Mouse (Mus musculus): ENCODE measurements around the gene Atp8b2. TPM values are rescaled to one million over a fixed set of nuclear protein-coding genes. Genes with fewer than 3 reads are reported as not detected.

Gene Atp8b2
- total and polyA plus RNA-seq, 3 experiments: 33.2 to 44.4 (median 35.8) TPM

DNA sequence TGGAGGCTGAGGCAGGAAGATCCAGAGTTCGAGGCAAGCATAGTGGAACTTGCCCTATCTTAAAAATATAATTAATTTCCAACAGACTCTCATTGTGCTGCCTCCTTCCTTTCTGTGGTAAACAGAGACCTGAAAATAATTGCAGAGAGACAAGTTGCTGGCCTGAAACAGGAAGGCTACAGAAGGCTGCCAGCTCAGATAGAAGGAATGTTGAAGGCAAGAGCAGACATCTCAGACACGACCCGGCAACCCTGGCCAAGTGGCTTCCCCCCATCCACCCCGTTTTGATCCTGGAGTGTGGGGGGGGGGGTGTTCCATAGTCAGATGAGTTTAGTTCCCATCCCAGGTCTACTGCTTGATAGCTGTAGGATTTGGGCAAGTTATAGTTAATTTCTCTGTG lies 48.6 kb downstream of the Atp8b2 start:
- H3K4me3 ChIP-seq (replicated peaks in 1 of 3; ENCODE audit: low read depth in 2 of 3, low read length in 2 of 3, poor library complexity in 1 of 3): no peak overlapping the region
- H3K9ac ChIP-seq (ENCODE audit: insufficient read depth, low read depth): no peak overlapping the region
- peaks cover 20 to 42% of the 10 kb centered on the region in 2 experiments for H3K4me1 ChIP-seq (ENCODE audit: control insufficient read depth in 1 of 2, insufficient read depth in 2 of 2)
- in situ Hi-C loops (cut with MboI; ENCODE audit: low pct_ligation_motif_present, low pct_unique_long_range_greater_than_20kb, low sequenced_read_pairs): loop anchor here (5.0 kb wide), 1 partner anchor 42 kb away; no protein-coding TSS in a partner anchor
- H3K36me3 ChIP-seq (replicated peaks in 1 of 2; ENCODE audit: control insufficient read depth in 1 of 2, insufficient read depth in 1 of 2, low read length in 1 of 2): no peaks in the 10 kb centered on the region
- no peak for DNase-seq (ENCODE audit: extremely low read depth)
- H3K9me3 ChIP-seq (replicated peaks; ENCODE audit: low read length): peaks cover 2% of the 10 kb centered on the region
- peaks cover 28% of the 10 kb centered on the region for H3K27me3 ChIP-seq (replicated peaks)
- dilution Hi-C loops (cut with MboI; ENCODE audit: extremely low pct_ligation_motif_present, extremely low pct_unique_long_range_greater_than_20kb, low sequenced_read_pairs): no loop called here
- TF ChIP-seq CTCF (conservative IDR thresholded peaks at IDR 0.05 in 1 of 2, IDR thresholded peaks at IDR 0.05 in 1 of 2; ENCODE audit: low read depth in 2 of 2, low read length in 2 of 2): no peak
- no peak for TF ChIP-seq ZC3H11A (IDR thresholded peaks at IDR 0.05; ENCODE audit: low read depth, low read length)
- TF ChIP-seq EP300 (IDR thresholded peaks at IDR 0.05; ENCODE audit: low read length): no peak
- no peak for TF ChIP-seq KAT2A (IDR thresholded peaks at IDR 0.05; ENCODE audit: insufficient replicate concordance, low read length)
- no peak for TF ChIP-seq PAX5 (IDR thresholded peaks at IDR 0.05; ENCODE audit: low read length)
- no peak for TF ChIP-seq TBP (conservative IDR thresholded peaks at IDR 0.05; ENCODE audit: low read depth, low read length)
- TF ChIP-seq RCOR1 (conservative IDR thresholded peaks at IDR 0.05; ENCODE audit: low read depth, low read length): no peak
- TF ChIP-seq ETS1 (conservative IDR thresholded peaks at IDR 0.05; ENCODE audit: low read depth, low read length): no peak
- no peak for TF ChIP-seq MAFK (IDR thresholded peaks at IDR 0.05; ENCODE audit: insufficient replicate concordance, low read length)
- no peak for TF ChIP-seq ZMIZ1 (IDR thresholded peaks at IDR 0.05; ENCODE audit: low read depth, low read length)
- TF ChIP-seq POLR2AphosphoS2 (IDR thresholded peaks at IDR 0.05; ENCODE audit: low read depth, low read length): no peak
- no peaks in the 10 kb centered on the region; the same call in 1 of the 2 replicates for H3K79me2 ChIP-seq (replicated peaks; ENCODE audit: control insufficient read depth, extremely low read depth, insufficient read depth, poor library complexity, severe bottlenecking)
- H3K4me2 ChIP-seq (ENCODE audit: insufficient read depth, low read depth, poor library complexity, severe bottlenecking): no peak overlapping the region
- H3K27ac ChIP-seq (ENCODE audit: insufficient read depth, low read depth): no peak overlapping the region

DNA sequence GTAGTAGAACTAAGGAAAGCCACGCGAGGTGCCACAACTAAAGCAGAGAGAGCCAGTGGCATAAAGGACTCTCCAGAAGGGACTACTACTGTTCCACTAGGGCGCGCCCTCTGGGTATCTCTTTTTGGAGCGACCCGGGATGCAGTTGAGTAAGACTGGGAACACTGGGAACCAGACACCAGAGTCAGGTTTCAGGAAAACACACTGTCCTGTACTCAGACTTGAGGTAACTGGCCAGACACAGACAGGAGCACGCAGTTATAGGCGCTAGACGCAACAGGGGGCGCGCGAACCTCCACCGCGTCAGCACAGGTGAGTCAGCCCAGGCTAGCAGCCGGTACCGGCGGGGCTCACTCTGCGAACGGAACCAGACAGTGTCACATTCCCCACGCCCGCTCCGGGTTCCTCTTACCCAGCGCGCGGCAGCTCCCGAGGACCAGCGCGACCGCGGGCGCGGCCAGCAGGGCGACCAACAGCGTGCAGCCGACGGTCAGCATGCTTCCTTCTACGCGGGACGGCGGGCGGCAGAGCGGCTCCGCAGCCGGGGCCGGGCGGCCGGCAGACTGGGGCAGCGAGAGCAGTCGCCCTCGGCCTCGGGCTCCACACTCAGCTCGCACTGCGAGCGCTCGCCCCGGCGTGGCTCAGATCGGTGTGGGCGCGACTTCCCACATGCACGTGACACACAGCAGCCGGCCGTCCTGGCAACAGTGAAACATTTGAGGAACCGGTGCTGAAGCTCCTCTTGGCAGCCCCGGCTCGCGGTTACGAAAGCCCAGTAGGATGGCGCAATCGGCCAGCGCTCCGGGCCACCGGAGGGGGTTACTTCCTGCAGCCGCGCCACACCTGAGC lies 50.5 kb downstream of the Atp8b2 start, which contains the start of gene Il6ra:
TSS of gene Il6ra (minus strand) at position 654 of the 849 bp plus-strand sequence.
- Histone ChIP-seq H3K27me3 (replicated peaks) (peaks cover 28% of the 10 kb centered on the region), H3K4me3 (replicated peaks in 1 of 3; ENCODE audit: low read depth in 2 of 3, low read length in 2 of 3, poor library complexity in 1 of 3) (peak within 1 kb of the TSS; percentile 64 to 82 (median 66)), H3K9ac (ENCODE audit: insufficient read depth, low read depth) (peak within 1 kb of the TSS; percentile 55), H3K9me3 (replicated peaks; ENCODE audit: low read length) (peaks cover 2% of the 10 kb centered on the region), H3K4me2 (ENCODE audit: insufficient read depth, low read depth, poor library complexity, severe bottlenecking) (peak within 1 kb of the TSS; percentile 59), H3K4me1 (ENCODE audit: control insufficient read depth in 1 of 2, insufficient read depth in 2 of 2) (peaks cover 28 to 60% of the 10 kb centered on the region in 2 experiments), H3K27ac (ENCODE audit: insufficient read depth, low read depth) (peak within 1 kb of the TSS; percentile 91), H3K36me3 (replicated peaks in 1 of 2; ENCODE audit: control insufficient read depth in 1 of 2, insufficient read depth in 1 of 2, low read length in 1 of 2) (no peaks in the 10 kb centered on the region), H3K79me2 (replicated peaks; ENCODE audit: control insufficient read depth, extremely low read depth, insufficient read depth, poor library complexity, severe bottlenecking) (no peaks in the 10 kb centered on the region; the same call in 1 of the 2 replicates)
- peak; percentile 68 for DNase-seq (ENCODE audit: extremely low read depth)
- dilution Hi-C loops (cut with MboI; ENCODE audit: extremely low pct_ligation_motif_present, extremely low pct_unique_long_range_greater_than_20kb, low sequenced_read_pairs): no loop called here
- in situ Hi-C loops (cut with MboI; ENCODE audit: low pct_ligation_motif_present, low pct_unique_long_range_greater_than_20kb, low sequenced_read_pairs): loop anchor here (5.0 kb wide), 1 partner anchor 40 kb away; no protein-coding TSS in a partner anchor
- TF ChIP-seq EP300 (IDR thresholded peaks at IDR 0.05; ENCODE audit: low read length) (peak; percentile 43), CHD1 (IDR thresholded peaks at IDR 0.05; ENCODE audit: low read depth, low read length) (no peak), E2F4 (IDR thresholded peaks at IDR 0.05; ENCODE audit: insufficient replicate concordance, low read depth, low read length) (no peak), MAZ (IDR thresholded peaks at IDR 0.05; ENCODE audit: low read depth, low read length) (peak; percentile 48; the same call in 1 of the 2 replicates), ZC3H11A (IDR thresholded peaks at IDR 0.05; ENCODE audit: low read depth, low read length) (no peak), HCFC1 (IDR thresholded peaks at IDR 0.05; ENCODE audit: low read depth, low read length) (peak; percentile 16; the same call in 1 of the 2 replicates), IRF4 (IDR thresholded peaks at IDR 0.05; ENCODE audit: low read depth, low read length) (peak; percentile 32; the same call in 1 of the 2 replicates), PAX5 (IDR thresholded peaks at IDR 0.05; ENCODE audit: low read length) (no peak), TCF12 (IDR thresholded peaks at IDR 0.05; ENCODE audit: low read depth, low read length) (peak; percentile 69; the same call in 1 of the 2 replicates), CTCF (conservative IDR thresholded peaks at IDR 0.05 in 1 of 2, IDR thresholded peaks at IDR 0.05 in 1 of 2; ENCODE audit: low read depth in 2 of 2, low read length in 2 of 2) (peak in 1 of 2 experiments; percentile 59; a peak in 2 of 4 replicates), MYC (IDR thresholded peaks at IDR 0.05; ENCODE audit: low read depth, low read length) (peak; percentile 30; the same call in 1 of the 2 replicates), MXI1 (IDR thresholded peaks at IDR 0.05; ENCODE audit: low read depth, low read length) (peak; percentile 66), ZMIZ1 (IDR thresholded peaks at IDR 0.05; ENCODE audit: low read depth, low read length) (no peak; the same call in 1 of the 2 replicates), KAT2A (IDR thresholded peaks at IDR 0.05; ENCODE audit: insufficient replicate concordance, low read length) (no peak), POLR2AphosphoS2 (IDR thresholded peaks at IDR 0.05; ENCODE audit: low read depth, low read length) (no peak), NRF1 (IDR thresholded peaks at IDR 0.05; ENCODE audit: low read depth, low read length) (no peak), MEF2A (IDR thresholded peaks at IDR 0.05; ENCODE audit: borderline replicate concordance, low read depth, low read length) (no peak), ETS1 (conservative IDR thresholded peaks at IDR 0.05; ENCODE audit: low read depth, low read length) (peak; percentile 52), JUN (IDR thresholded peaks at IDR 0.05; ENCODE audit: insufficient read depth, low read depth, low read length) (no peak), RCOR1 (conservative IDR thresholded peaks at IDR 0.05; ENCODE audit: low read depth, low read length) (no peak; the same call in 1 of the 2 replicates), ZKSCAN1 (IDR thresholded peaks at IDR 0.05; ENCODE audit: borderline replicate concordance, low read depth, low read length) (no peak), BHLHE40 (IDR thresholded peaks at IDR 0.05; ENCODE audit: low read depth, low read length) (peak; percentile 98), USF1 (IDR thresholded peaks at IDR 0.05; ENCODE audit: low read depth, low read length) (peak; percentile 64), POLR2A (IDR thresholded peaks at IDR 0.05; ENCODE audit: low read depth, low read length) (no peak; the same call in 1 of the 2 replicates), RAD21 (IDR thresholded peaks at IDR 0.05; ENCODE audit: low read depth, low read length) (no peak; the same call in 1 of the 2 replicates), TBP (conservative IDR thresholded peaks at IDR 0.05; ENCODE audit: low read depth, low read length) (no peak)

Data from CH12.LX (cell line).